Mouse (Mus musculus): ENCODE data around the gene Wdr26.

Gene Wdr26

DNA sequence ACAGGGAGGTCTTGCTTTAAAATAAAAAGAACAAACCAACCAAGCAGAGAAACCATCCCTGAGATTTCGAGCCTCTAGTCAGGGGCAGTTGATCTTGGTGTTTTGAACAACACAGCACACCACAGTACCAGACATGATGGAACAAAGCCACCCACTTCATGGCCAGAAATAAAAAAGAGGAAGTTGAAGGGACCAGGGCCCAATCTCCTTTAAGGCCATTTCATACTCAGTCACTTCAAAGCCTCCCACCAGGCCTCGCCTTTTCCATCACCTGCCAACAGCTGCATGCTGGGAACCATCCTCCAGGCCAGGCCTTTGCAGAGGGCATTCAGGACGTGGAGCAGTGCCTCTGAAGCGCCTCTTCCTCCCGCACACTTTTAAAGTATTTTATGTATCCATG is 25.5 kb upstream of the Wdr26 start:
- DNase-seq (ENCODE audit: low spot score) = no peak

DNA sequence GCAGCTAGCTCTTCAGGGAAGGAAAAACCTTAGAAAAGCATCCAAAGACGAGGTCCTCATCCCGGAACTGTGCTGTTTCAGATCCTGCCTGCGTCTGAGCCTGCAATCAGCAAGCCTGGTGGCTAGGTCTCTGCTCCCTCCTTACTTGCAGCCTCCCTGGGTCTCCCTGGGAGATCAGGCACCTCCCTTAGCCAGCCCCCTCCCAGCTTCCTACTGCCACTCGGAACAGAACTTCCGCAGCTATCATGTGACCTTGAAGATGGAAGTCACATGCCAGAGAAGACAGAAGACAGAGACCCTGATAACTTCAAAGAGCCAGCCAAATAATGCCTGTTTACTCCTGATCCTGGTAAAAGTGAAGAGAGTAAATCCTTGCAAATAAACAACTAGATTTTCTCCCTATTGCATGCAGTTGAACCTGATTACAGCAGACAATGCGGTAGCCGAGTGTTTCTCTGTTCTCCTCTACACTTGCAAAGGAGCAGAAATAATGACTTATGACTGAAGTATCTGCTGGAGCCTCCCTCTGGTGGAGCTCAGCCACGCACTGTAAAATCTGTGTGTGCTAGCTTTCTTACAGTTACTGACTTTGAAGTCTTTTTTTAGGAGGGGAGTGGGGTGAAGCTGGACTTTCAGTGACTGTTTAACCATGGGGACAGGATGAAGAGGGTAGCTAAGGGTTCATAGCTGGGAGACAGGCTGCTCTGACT is 22.7 kb upstream of the Wdr26 start:
- no peak for DNase-seq (ENCODE audit: low spot score)

DNA sequence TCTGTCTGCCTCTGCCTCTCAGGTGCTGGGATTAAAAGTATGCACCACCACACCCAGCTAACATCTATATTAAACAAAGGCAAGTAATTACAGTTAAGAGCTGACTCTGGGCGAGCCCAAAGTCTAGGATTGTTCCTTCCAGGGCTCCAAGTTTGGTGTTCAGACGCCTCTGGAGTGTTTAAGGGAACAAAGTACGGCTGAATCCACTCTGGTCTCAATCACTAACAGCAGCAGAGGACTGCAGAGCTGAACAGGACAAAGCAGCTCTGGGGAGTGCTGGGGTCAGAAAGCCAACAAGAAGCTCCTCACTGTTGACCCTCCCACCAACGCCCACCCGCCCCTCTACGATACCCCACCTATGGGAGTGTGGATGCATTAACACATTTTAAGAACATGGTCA is 21.9 kb upstream of the Wdr26 start:
- DNase-seq (ENCODE audit: low spot score) = no peak

DNA sequence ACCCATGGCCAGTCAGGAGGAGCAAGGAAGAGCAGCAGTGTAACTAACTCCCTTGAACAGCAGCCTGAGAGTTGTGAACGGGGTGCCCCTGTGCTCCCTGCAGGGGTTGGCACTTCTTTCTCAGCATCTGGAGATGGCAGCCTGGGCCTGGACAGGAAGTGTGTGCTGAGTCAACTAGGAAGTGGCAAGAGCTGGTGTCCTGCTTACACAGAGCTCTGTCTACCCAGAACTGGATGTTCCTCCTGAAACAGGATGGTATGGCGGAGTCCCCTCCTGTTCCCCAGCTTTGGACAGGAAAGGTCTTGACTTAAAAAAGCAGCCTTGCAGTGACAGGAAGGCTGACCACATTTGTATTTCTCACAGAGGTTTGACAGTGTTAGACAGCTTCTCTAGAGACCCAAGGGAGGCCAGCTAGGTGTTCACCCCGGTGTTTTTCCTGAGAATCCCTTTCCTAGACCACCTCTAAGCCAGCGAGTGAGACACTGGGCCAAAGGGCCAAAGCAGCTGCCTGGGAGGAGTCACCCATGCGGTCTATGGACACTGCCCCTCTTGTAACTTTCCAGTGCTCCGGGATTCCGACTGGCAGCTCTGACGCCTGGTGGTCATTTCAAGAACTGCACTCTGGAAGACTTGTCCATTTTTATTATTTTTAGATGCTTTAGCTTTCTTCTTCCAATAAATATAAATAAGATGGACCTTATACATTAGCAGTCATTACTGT is 20.7 kb upstream of the Wdr26 start:
- DNase-seq (ENCODE audit: low spot score) = no peak

DNA sequence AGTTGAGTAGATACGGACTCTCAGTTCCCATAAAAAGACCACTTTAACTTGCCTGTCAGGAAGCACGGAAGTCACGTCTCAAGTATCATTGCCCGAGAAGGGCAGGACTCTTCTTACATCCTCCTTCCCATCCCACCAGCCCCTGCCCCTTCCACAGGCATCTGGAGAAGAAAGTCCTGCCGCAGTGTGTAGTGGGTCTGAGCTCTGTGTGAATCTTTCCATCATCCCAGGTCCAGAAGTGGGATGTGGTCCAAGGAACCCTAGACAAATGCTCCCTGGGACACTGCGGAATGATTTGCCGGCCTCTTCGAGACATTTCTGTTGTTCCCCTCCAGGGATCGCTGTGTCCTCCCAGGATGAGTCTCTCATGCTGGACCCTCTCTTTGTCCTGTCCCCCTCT is 20.0 kb upstream of the Wdr26 start:
- DNase-seq (ENCODE audit: low spot score) = no peak

DNA sequence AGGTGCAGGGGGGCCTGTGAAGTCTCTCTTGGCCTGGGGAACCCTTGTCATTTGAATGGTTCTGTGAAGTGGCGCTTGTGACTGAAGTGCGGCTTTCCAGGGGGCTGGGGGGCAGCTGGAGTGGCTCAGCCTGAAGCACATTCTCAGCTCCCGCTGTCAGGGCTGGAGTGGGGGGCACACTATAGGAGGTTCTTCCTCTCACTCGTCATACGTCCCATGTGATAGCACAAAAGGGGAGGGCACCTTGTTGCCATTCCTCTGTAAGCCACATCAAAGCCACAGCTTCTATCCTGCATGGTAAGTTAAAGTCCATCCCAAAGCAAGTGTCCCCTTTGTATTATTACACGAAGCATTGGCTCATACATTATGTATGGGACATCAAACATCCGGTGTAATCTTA is 19.5 kb upstream of the Wdr26 start:
- DNase-seq (ENCODE audit: low spot score) = no peak

DNA sequence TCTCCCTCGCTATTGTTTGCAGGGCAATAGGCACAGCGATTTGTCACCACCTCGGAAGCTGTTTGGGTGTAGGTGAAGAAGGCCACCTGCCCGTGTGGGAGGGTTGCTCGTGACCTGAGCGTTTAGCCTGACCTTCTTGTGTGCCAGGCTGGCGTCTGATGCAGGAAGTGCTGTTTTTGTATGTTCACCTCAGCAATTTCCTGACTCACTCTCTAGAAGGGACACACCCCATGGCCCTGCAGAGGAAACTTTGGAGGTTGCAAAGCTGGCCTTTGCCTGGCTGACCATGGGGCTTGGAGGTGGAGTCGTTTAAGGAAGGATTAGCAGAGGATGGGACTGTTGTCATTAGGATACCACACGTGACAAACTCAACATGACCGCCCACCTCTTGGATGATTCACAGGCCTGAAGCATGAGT is 18.9 kb upstream of the Wdr26 start:
- DNase-seq (ENCODE audit: low spot score) = no peak

DNA sequence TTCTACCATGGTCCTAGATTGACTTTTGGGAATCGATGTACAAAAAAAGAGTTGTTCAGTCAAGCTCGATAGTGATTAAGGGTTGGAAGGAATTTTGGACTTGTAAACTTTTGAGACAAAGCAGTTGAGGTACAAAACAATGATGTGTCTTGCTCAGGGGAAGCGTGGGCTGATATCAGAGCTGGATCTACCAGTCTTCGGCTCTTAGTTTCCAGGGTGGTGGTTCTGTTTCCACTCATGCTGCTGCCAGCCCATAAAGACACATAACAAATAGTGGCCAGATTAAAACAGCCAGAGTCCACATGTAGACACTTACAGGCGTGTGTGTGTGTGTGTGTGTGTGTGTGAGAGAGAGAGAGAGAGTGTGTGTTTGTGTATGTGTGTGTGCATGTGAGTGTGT is 17.2 kb upstream of the Wdr26 start:
- DNase-seq (ENCODE audit: low spot score) = no peak

DNA sequence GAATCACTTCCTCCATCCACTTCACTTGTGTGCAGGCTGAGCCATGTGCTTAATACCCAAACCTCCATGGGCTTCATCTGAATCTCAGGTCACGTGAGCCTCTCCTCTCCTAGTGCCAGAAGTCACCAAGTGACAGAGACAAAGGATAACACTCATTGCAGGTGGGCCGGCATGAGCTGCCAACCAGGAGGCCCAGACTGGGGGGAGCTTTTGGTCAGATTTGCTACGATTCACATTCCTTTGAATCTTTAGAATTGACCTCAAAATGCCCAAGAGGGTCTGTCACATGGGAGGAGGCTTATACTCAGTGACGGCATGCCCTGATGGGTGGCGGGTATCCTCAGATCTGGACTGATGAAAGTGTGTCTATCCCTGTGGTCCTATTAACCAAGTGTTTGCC is 16.8 kb upstream of the Wdr26 start:
- DNase-seq (ENCODE audit: low spot score) = no peak

DNA sequence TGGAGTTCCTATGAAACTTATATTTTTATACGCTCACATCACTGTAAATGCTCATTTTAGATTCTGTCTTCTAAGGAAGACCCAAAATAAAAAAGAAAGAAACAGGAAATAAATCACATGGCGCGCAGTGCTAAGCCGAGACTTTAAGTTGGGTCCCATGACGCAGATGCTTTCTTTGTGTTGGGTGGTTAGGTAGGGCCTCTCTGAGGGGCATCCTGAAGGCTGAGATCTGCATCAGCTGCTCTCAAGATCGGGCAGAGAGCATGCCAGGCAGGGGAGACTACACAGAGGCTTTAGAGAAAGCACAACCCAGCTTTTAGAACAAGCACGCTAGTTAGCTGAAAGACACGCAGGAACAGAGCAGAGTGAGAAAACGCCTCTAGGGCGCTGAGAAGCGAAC is 16.0 kb upstream of the Wdr26 start:
- no peak for DNase-seq (ENCODE audit: low spot score)

DNA sequence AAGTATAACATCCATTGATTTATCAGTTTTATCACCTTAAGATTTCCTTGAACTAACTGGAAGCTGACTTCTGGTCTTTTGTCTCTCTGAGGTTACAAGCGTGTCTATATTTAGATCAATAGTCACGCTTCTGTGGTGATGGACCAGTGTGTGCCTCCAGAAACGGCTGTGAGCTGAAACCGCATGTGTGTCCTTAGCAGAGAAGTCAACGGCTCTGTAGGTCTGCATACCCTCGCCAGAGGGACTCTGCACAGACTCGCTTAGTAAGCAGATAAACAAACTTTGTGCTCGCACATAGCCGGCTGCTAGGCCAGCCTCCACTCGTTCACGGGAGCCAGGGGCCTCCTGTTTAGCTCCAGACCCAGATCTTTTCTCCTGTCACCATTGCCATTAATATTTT is 15.0 kb upstream of the Wdr26 start:
- no peak for DNase-seq (ENCODE audit: low spot score)

DNA sequence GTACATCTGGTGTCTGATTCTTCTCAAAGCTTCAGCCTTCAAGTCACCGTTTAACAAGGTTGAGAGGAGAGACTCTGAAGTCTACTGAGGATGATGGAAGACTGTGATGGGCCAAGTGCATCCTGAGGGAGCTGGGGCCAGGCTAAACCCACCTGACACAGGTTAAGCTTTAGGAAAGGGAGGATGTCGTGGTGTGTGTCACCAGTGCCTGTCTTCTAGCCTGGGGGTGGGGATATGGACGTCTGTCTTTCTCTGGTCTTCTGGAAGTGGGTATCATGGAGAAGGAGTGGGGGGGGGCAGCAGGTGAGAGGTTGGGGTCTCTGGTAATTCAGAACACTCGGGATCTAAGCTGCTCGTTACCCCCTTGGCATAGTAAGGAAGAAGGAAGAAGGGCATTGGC is 13.5 kb upstream of the Wdr26 start:
- DNase-seq (ENCODE audit: low spot score) = no peak

DNA sequence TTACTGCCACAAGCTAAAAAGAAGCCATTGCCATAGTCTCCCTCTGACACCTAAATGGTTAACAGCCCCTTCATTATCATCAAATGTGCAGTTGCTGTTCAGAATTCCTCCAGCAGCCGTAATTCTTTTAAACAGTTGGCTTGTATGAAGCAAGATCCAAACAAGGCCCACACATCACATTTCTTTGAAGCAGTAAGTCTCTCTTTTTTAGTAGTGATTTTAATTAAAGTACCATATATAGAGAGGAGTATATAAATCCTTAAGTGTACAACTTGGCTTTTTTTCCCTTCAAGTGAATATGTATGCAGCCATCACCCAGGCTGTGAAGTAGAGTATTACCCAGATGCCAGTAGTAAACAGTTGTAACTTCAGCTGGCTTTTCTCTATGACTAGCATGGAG is 10.2 kb upstream of the Wdr26 start:
- DNase-seq (ENCODE audit: low spot score) = no peak

DNA sequence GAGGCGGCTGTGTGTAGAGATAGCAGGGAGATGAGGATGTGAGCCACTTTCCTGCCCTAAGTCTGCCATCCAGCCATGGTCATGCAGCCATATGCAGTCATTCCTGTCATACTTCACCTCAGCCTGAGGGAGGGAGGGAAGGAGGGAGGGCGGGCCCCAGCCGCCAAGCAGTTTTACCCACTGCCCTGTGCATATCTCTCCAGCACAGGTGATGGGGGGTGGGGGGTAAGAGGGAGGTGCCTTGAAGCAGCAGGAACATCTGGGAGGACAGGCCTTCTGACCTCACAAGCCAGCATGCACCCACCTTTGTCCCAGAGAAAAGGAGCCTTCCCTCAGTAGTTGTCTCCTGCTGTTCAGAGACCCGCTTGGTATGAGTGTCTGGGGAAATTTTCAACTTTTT is 4.5 kb upstream of the Wdr26 start:
- DNase-seq (ENCODE audit: low spot score) = no peak

DNA sequence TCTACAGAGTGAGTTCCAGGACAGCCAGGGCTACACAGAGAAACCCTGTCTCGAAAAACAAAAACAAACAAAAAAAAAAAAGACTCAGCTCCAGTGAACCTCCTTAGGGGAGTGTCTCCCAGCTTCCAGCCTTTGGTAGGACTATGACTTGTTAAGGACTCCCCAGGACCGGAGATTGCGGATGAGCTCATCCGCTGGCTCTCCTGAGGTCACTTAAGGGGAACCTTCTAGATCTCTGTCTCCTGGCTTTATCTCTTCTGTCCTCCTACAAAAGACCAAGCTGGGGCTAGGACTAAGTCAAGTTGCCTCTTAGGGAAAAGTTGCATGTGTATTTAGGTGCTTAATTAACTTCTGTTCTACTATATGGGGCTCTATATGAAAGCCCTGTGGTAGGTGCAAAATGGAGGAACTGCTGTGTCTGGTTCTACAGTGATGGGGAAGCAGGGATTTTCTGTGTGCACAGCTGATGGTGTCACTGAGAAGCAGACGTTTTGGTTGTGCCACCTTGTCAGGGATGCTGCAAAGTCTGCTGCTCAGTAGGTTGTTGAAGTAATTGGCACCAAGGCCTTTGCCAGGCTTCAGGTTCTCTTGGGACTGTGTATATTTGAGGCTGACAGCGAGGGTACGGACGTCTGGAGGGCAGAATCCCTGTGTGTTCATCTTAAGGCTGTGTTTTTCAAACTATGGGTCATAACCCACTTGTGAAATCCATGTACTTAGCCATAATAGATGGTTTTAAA is 2.7 kb upstream of the Wdr26 start:
- DNase-seq (ENCODE audit: low spot score) = no peak

DNA sequence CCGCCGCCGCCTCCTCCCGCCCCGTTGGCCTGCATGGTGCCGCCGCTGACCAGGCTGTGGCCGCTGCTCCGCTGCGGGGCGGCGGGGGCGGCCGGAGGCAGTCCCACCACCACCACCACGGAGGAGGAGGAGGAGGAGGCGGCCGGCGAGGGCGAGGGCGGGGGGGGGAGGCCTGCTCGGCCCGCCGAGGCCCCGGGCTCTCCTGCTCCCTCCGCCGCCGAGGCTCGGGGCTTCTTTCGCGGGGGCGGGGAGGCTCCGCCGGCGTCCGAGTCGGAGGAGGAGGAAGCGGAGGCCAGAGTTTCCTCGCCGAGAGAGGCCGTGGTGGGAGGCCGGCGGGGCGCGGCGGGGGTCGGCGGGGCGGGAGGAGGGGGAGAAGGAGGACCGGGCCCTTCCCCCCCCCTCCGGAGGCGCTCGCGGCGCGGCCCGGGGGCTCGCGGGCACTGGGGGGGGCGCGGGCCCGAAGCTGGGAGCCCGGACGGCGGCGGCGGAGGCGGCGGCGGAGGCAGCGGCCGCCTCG is 340 bp downstream of the Wdr26 start:
- DNase-seq (ENCODE audit: low spot score) = no peak

DNA sequence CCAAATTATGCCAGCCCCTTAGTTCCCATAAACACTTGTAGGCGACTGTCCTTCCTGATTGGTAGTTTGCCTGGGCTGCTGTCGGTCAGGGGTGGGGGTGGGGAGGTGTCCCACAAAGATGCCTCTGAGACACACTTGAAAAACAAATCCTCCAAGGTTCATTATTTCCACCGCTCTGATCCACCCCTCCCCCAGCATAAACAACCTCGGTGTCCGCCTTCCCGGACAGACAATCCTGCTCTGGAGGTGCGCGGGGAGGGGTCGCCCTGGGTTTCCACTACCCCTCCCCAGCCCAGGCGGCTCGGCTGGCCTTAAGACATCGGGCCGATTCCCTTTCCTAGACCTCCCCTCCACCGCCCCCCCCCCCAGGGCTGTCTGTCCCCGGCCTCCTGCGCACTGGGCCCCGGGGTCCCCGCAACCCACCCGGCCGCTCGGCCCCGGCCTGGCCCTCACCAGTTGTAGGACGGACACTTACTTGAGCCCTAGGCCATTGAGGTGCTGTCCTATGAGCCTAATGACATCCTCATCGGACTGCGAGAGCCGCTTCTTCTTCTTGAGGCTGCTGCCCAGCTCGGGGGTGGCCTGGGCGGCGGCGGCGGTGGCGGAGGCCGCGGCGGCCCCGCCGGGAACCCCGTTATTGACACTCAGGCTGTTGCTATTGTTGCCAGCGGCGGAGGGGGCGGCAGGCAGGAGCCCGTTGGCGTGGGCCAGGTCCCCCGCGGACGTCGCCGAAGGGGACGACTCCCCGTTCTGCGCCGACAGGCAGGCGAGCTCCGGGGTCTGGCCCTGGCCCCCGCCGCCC is 999 bp downstream of the Wdr26 start:
- DNase-seq (ENCODE audit: low spot score) = no peak

DNA sequence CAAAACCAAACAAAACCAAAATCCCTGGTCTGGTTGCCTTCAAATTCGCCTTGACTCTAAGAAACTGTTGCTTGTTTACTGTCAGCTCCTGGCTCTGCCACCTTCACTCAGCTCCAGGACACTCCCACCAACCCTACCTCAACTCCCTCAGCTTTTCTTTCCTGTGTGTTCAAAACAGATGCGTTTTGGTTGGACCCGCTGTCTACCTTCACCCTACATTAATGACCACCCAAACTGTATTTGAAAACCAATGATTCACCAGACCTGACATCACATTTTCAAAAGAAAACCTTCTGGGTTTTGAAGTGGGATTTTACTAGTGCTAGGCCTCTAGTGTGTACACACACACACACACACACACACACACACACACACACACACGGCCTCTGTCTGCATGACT is 1.7 kb downstream of the Wdr26 start:
- DNase-seq (ENCODE audit: low spot score) = no peak

DNA sequence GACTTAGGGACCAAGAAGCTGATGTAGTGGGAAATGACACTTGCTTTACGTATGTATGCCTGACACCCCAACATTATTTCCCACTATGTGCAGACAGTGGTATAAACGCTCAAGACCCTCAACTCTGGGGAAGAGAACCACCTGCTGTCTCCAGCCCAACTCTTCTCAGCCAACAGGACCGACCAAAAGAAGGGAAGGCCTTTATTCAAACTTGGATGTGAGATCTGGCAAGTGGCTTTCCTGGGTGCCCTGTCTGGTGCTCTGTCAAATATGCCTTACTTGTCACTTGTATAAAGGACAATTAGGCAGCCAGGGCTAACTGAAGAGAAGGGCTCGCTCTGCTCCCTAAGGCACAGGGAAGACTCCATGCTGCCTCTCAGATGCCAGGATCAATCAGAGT is 12.4 kb downstream of the Wdr26 start:
- DNase-seq (ENCODE audit: low spot score) = no peak

DNA sequence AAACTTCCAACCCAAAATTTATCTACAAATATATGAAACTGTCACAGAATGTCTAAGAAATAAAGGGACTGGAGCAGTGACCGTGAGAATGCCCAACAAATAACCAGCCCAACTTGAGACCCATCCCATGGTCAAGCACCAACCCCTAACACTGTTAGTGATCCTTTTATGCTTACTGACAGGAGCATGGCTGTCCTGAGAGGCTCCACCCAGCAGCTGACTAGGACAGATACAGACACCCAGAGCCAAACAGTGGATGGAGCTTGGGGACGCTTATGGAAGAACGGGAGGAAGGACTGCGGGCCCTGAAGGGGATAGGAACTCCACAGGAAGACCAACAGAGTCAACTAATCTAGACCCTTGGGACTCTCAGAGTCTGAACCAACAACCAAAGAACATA is 22.9 kb downstream of the Wdr26 start:
- DNase-seq (ENCODE audit: low spot score) = no peak

DNA sequence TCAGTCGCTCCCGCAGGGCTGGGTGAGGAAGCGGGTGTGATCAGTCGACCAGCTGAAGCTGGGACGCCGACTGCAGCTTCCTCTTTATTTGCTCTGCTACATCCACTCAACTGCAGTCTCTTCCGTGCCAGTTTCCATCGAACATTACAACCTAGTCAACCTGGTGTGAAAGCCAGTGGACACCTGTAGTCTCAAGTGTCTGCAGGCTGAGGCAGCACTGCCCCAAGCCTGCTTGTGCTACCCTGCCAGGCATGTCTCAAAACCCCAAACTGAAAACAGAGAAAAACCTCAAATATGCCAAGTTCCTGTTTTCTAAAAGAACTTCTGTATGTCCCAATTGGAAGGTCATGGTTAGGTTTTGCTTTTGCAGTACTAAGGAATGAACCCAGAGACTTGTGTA is 41.6 kb downstream of the Wdr26 start:
- no peak for DNase-seq (ENCODE audit: low spot score)

DNA sequence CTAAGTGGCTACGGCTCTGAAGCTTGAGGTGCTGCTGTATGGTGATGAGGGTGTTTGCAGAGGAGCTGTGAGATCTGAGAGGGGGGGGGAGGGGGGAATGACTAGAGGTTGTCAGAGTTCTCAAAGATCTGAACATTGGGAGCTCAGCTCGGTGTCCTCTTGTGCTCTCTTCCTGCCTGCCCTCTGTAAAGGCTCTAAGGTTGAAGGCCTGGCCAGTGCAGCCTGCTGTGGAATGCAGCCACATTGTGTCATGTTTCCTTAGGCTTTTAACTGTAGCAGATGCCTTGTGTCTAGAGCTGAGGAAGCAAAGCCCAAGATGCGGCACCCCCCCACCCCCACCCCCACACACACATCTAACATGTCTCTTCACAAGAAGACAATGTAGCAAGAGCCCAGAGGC is 43.4 kb downstream of the Wdr26 start:
- no peak for DNase-seq (ENCODE audit: low spot score)

Data from urinary bladder, postnatal 10 days (tissue).